Mouse (Mus musculus): ENCODE measurements around the gene Slbp. TPM values are rescaled to one million over a fixed set of nuclear protein-coding genes. Genes with fewer than 3 reads are reported as not detected.

The Slbp gene
- polyA plus RNA-seq, 1 experiment from 2014 or later, result 191 TPM

DNA sequence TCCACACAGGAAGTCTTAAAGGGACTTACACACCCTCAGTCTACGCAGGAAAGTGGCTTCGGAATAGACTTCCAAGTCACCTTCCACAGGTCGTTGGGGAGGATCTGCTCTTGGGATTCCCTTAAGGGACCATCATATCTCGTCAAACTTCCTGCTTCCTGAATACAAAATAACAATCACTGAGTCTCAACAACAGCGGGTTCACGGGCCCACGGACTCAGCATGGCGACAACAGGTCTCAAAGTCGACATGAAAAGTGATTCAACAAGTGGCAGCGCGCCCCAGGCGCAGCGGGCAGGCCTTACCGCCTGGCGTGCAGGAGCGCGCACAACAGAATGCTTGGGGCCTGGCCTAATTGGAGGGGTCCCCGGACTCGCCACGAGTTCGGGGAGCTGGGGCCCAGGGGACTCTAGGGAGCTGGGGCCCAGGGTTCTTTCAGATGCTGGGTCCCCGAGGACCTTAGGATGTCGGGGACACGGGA, 23.5 kb downstream of the Slbp start:
- Histone ChIP-seq H3K9me3 (replicated peaks) (no peaks in the 10 kb centered on the region), H3K36me3 (no peaks in the 10 kb centered on the region), H3K4me3 (replicated peaks) (peak overlapping the region; percentile 67), H3K27me3 (no peaks in the 10 kb centered on the region), H3K27ac (replicated peaks) (peak overlapping the region; percentile 90), H3K4me1 (peaks cover 16% of the 10 kb centered on the region), H3K4me2 (replicated peaks) (peak overlapping the region; percentile 70), H3K9ac (peak overlapping the region; percentile 57)
- WGBS, result under 1% methylated on average over 24 of the region's 24 CpGs
- peak; percentile 30; the same call in 1 of the 2 replicates for ATAC-seq (ENCODE audit: insufficient number of reproducible peaks, low FRiP score, low TSS enrichment, low read depth)

DNA sequence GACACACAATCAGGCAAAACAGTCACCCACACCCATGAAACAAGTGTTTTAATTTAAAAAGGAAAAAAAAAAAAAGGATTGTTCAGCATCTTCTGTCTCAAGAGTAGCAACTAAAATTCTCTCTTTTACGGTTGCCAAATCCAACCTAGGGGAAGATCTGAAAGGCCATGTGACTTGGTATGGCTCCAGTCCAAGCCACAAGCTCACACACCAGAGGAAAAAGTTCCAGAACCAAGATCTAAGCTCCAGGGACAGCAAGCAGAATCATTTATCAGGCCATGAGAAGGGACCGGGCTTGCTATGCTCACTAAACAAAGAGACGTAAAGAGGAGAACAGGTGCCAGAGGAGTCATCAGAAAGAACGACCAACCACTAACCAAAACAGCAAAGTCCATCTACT, 24.4 kb downstream of the Slbp start:
- Histone ChIP-seq H3K27ac (replicated peaks) (no peak overlapping the region), H3K9me3 (replicated peaks) (no peaks in the 10 kb centered on the region), H3K4me2 (replicated peaks) (peak overlapping the region; percentile 70), H3K27me3 (no peaks in the 10 kb centered on the region), H3K36me3 (no peaks in the 10 kb centered on the region), H3K4me3 (replicated peaks) (peak overlapping the region; percentile 67), H3K4me1 (peaks cover 16% of the 10 kb centered on the region), H3K9ac (no peak overlapping the region)
- 24% methylated on average over 4 of the region's 4 CpGs for WGBS
- ATAC-seq (ENCODE audit: insufficient number of reproducible peaks, low FRiP score, low TSS enrichment, low read depth), result no peak

DNA sequence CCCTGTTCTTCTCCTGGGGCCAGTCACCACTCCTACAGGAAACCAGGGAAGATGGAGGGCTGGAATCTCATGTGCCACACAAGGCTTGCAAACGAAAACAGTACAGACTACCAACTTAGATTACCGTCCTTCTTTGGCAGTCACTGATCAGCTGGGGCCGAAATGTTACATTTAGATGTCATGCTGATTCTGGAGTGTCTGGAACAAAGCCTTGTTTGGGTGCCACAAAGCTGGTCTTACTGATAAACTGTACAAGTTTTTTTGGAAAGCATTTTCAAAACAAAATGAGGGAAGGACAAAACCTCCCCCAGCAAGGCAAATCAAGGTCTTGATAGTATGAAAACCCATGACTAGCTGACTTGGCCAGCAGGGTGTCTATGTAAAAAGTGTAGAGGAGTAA, 28.6 kb downstream of the Slbp start:
- no peak overlapping the region for H3K4me3 ChIP-seq (replicated peaks)
- H3K27me3 ChIP-seq, result no peaks in the 10 kb centered on the region
- no peak overlapping the region for H3K27ac ChIP-seq (replicated peaks)
- no peak overlapping the region for H3K4me2 ChIP-seq (replicated peaks)
- no peaks in the 10 kb centered on the region for H3K36me3 ChIP-seq
- ATAC-seq (ENCODE audit: insufficient number of reproducible peaks, low FRiP score, low TSS enrichment, low read depth), result no peak
- peaks cover 8% of the 10 kb centered on the region for H3K4me1 ChIP-seq
- 70% methylated on average over 3 of the region's 3 CpGs for WGBS
- H3K9me3 ChIP-seq (replicated peaks), result no peaks in the 10 kb centered on the region
- H3K9ac ChIP-seq, result no peak overlapping the region

DNA sequence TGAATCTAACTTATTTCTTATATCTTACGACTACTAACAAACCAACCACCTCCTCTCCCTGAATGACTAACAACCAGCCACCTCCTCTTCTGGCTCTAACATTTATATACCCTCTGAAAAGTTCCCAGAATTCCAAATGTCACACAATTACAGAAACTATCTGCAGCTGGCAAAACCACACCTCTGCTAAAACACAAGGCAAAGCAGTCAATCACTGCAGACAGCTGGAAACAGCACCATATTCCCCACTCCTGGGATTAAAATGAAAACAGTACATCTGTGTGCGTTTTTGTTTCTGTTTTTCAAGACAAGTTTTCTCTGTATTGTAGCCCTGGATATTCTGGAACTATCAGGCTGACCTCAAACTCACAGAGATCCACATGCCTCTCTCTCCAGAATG, 29.7 kb downstream of the Slbp start:
- peaks cover under 1% of the 10 kb centered on the region for H3K4me1 ChIP-seq
- no peak for ATAC-seq (ENCODE audit: insufficient number of reproducible peaks, low FRiP score, low TSS enrichment, low read depth)
- H3K9ac ChIP-seq, result no peak overlapping the region
- H3K36me3 ChIP-seq, result no peaks in the 10 kb centered on the region
- H3K9me3 ChIP-seq (replicated peaks), result no peaks in the 10 kb centered on the region
- no peak overlapping the region for H3K4me3 ChIP-seq (replicated peaks)
- 67% methylated on average over 2 of the region's 2 CpGs for WGBS
- no peaks in the 10 kb centered on the region for H3K27me3 ChIP-seq
- H3K27ac ChIP-seq (replicated peaks), result no peak overlapping the region
- H3K4me2 ChIP-seq (replicated peaks), result no peak overlapping the region

DNA sequence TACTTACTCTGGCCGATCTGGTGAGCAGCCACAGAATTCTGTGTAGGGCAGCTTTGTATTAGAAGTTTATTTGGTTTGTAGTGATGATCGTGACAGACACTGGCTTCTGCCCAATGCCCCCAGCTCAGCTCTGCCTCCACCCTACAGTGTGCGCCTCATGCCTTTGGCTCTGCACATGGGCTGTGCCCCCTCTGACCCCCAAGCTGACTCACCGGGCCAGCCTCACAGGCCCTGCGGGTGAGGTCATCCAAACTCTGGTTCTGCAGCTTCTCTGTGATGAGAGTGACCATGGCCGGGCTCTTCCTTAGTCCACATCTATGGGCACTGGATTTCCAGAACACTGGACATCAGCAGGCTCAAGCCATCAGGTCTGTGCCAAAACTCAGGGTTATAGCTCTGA, 38.0 kb downstream of the Slbp start:
- Histone ChIP-seq H3K4me3 (replicated peaks) (no peak overlapping the region), H3K27me3 (no peaks in the 10 kb centered on the region), H3K9me3 (replicated peaks) (no peaks in the 10 kb centered on the region), H3K9ac (no peak overlapping the region), H3K4me2 (replicated peaks) (no peak overlapping the region), H3K36me3 (peaks cover 38% of the 10 kb centered on the region; the same call in 1 of the 2 replicates), H3K4me1 (no peaks in the 10 kb centered on the region), H3K27ac (replicated peaks) (no peak overlapping the region)
- 92% methylated on average over 6 of the region's 6 CpGs for WGBS
- ATAC-seq (ENCODE audit: insufficient number of reproducible peaks, low FRiP score, low TSS enrichment, low read depth), result no peak

DNA sequence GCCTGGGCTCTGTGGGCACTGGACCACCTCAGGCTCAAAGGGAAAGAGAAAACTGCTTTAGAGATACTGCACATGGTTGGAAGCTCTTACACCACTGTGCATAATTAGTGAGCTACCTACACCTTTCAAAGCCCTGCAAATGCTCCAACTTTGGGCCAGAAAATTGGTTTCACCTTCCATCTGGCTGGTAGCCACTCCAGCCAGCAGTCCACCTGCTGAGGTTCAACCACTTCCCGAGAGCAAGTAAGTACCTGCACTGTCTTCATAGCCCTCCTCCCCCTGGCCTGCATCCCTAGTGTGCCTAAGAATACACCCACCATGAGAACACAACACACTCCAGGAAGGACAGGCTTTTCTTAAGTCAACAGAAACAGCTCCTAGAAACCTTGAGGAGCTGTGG, 40.6 kb downstream of the Slbp start:
- Histone ChIP-seq H3K4me2 (replicated peaks) (no peak overlapping the region), H3K36me3 (peaks cover 64% of the 10 kb centered on the region), H3K9ac (no peak overlapping the region), H3K4me1 (no peaks in the 10 kb centered on the region), H3K27ac (replicated peaks) (no peak overlapping the region), H3K27me3 (no peaks in the 10 kb centered on the region), H3K4me3 (replicated peaks) (no peak overlapping the region), H3K9me3 (replicated peaks) (no peaks in the 10 kb centered on the region)
- ATAC-seq (ENCODE audit: insufficient number of reproducible peaks, low FRiP score, low TSS enrichment, low read depth), result no peak
- WGBS, result 100% methylated on average over 1 of the region's 1 CpGs

DNA sequence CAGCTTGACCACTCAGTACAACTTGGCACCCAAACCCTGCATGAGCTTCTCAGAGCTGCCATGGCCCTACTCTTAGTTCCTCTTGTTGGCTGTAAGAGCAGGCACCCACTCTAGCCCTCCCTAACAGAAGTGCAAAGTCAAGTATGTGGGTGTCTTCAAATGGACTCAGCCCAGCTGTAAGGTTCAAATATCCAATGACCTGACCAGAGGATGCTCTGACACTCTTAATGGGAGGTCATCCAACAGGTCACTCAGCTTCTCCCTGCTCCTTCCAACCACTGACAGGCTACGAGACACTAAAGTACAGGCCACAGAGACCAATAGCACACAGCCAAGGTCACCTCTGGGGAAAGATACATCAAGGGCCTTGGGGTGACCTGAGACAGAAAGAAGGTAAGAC, 43.1 kb downstream of the Slbp start:
- 85% methylated on average over 1 of the region's 1 CpGs for WGBS
- Histone ChIP-seq H3K36me3 (peaks cover 79% of the 10 kb centered on the region), H3K27me3 (no peaks in the 10 kb centered on the region)

DNA sequence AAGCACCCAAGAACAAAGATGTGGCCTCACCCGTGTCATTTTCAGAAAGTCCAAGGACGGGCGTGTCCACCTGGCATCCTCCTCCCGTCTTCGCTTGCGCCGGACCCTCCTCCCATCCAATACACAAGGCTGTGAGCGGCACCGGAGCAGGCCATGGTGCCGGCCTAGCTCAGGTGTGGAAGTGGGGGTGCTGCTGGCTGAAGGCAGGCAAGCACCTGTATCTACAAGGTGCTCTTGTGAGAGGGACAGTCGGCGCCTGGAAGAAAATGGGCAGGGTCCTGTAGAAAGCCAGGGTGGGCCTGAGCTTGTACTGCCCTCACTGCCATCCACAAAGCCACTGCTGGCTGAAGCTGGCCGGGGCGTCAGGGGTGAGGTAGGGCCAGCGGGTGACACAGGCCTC, 44.9 kb downstream of the Slbp start:
- Histone ChIP-seq H3K36me3 (peaks cover 71% of the 10 kb centered on the region), H3K4me1 (no peaks in the 10 kb centered on the region), H3K27ac (replicated peaks) (no peak overlapping the region), H3K9ac (no peak overlapping the region), H3K4me2 (replicated peaks) (no peak overlapping the region), H3K9me3 (replicated peaks) (no peaks in the 10 kb centered on the region), H3K27me3 (no peaks in the 10 kb centered on the region), H3K4me3 (replicated peaks) (no peak overlapping the region)
- no peak for ATAC-seq (ENCODE audit: insufficient number of reproducible peaks, low FRiP score, low TSS enrichment, low read depth)
- 95% methylated on average over 15 of the region's 15 CpGs for WGBS

More for the DNA sequence above, 43.1 kb downstream of the Slbp start:
- ATAC-seq (ENCODE audit: insufficient number of reproducible peaks, low FRiP score, low TSS enrichment, low read depth), result no peak
- Histone ChIP-seq H3K4me3 (replicated peaks) (no peak overlapping the region), H3K9ac (no peak overlapping the region), H3K9me3 (replicated peaks) (no peaks in the 10 kb centered on the region), H3K27ac (replicated peaks) (no peak overlapping the region), H3K4me1 (no peaks in the 10 kb centered on the region), H3K4me2 (replicated peaks) (no peak overlapping the region)

DNA sequence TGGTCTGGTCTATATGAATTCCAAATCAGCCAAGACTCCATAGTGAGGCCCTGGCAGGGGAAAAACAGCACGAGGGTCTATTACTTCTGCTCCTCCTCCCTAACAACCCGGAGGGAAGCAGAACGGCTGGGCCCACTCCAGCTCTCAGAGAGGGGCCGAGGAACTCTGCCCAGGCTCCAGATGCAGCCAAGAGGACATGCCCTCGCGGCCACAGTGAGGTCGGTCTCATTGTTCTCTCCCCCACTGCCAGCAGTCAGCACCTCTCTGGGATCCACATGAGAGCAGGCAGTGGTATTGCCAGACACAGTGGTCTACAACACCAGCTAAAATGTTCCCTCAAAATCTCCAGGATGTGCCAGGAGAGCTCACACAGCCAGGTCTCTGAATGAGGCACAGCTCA, 45.7 kb downstream of the Slbp start:
- 80% methylated on average over 7 of the region's 7 CpGs for WGBS
- no peak overlapping the region for H3K9ac ChIP-seq
- no peaks in the 10 kb centered on the region for H3K27me3 ChIP-seq
- H3K4me1 ChIP-seq, result no peaks in the 10 kb centered on the region
- ATAC-seq (ENCODE audit: insufficient number of reproducible peaks, low FRiP score, low TSS enrichment, low read depth), result no peak
- no peaks in the 10 kb centered on the region for H3K9me3 ChIP-seq (replicated peaks)
- no peak overlapping the region for H3K4me3 ChIP-seq (replicated peaks)
- no peak overlapping the region for H3K4me2 ChIP-seq (replicated peaks)
- H3K27ac ChIP-seq (replicated peaks), result no peak overlapping the region
- peaks cover 63% of the 10 kb centered on the region for H3K36me3 ChIP-seq

DNA sequence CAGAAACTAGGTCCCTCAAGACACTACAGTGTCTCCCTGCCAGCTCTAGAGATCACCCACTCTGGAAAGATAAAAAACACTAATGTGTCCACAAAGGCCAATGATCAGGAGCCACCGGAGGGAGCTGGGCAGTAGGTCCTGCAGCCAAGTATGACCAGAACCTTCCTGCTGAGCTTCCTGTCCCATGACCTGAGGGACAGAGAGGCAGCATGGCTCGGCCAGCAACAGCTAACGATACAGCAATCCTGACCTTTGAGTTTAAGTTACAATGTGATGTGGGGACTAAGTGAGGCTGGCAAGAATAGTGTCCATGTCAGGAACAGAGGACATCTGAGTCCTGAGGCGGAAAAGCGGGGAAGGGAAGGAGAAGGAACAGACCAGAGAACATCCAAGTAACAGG, 47.1 kb downstream of the Slbp start:
- H3K36me3 ChIP-seq, result peaks cover 65% of the 10 kb centered on the region
- H3K27me3 ChIP-seq, result no peaks in the 10 kb centered on the region
- H3K9me3 ChIP-seq (replicated peaks), result no peaks in the 10 kb centered on the region
- H3K9ac ChIP-seq, result no peak overlapping the region
- 85% methylated on average over 5 of the region's 5 CpGs for WGBS
- ATAC-seq (ENCODE audit: insufficient number of reproducible peaks, low FRiP score, low TSS enrichment, low read depth), result no peak
- no peak overlapping the region for H3K4me3 ChIP-seq (replicated peaks)
- H3K27ac ChIP-seq (replicated peaks), result no peak overlapping the region
- H3K4me2 ChIP-seq (replicated peaks), result no peak overlapping the region
- no peaks in the 10 kb centered on the region for H3K4me1 ChIP-seq

DNA sequence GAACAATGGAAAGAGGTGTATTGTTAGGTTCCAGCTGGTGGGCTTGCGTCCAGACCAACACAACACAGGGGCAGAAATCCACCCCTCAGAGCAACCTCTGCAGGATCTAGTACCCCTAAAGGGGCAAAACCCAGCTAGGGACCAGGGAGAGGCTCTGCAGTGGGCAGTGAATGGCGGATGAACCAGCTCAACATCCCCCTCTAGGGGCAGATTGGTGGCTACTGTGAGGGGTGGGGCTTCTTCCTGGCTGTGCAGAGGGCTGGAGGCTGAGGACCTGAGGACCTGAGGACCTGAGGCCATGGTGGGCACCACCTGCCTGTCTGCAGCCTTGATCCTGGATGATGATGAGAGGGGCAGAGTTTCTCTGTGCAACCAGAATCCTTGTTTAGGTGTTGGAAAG, 58.8 kb downstream of the Slbp start:
- H3K4me3 ChIP-seq (replicated peaks), result no peak overlapping the region
- no peaks in the 10 kb centered on the region for H3K4me1 ChIP-seq
- 0 out of 2 replicates have a peak, but pooled peaks cover 6% of the 10 kb centered on the region for H3K36me3 ChIP-seq
- no peak for ATAC-seq (ENCODE audit: insufficient number of reproducible peaks, low FRiP score, low TSS enrichment, low read depth)
- no peak overlapping the region for H3K9ac ChIP-seq
- no peak overlapping the region for H3K4me2 ChIP-seq (replicated peaks)
- no peaks in the 10 kb centered on the region for H3K9me3 ChIP-seq (replicated peaks)
- WGBS, result 38% methylated on average over 2 of the region's 2 CpGs
- no peak overlapping the region for H3K27ac ChIP-seq (replicated peaks)
- H3K27me3 ChIP-seq, result no peaks in the 10 kb centered on the region

DNA sequence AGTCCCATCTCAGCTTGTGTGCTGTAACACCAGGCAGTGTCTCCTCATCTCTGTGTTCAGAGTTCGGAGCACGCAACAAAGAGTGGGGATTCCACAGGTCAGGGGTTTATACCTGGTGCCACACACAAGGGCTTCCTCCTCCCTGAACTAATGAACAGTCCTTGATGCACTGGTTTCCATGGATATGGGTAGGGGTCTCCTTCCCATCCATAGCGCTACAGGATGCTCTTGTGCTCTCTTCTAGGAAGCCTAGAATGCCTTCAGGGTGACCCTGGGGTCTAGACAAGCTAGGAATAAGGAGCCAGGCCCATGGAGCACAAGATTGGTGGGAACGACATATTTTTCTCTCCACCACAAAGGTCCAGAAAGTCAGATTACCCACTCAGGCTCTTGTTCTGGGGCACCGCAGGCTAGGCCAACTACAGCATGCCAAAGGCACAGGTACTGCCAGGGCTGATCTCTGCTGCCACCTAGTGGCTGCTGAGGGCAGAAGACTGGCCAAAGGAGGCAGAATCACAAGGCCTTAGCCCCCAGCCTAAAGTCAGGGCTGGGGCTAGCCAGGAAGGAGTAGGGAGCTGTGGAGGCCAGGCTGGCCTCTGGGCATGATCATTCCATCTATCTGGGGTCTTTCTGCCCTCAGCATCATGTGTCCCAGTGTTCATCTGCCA, 63.0 kb downstream of the Slbp start:
- 0 out of 2 replicates have a peak, but pooled peaks have one; percentile 68 for ATAC-seq (ENCODE audit: insufficient number of reproducible peaks, low FRiP score, low TSS enrichment, low read depth)
- Histone ChIP-seq H3K4me1 (no peaks in the 10 kb centered on the region), H3K27ac (replicated peaks) (no peak overlapping the region), H3K36me3 (no peaks in the 10 kb centered on the region), H3K27me3 (no peaks in the 10 kb centered on the region), H3K9me3 (replicated peaks) (no peaks in the 10 kb centered on the region), H3K4me2 (replicated peaks) (no peak overlapping the region), H3K9ac (no peak overlapping the region), H3K4me3 (replicated peaks) (no peak overlapping the region)
- 69% methylated on average over 5 of the region's 5 CpGs for WGBS
